Mouse (Mus musculus): ENCODE data around the gene Spata5. TPM values are rescaled to one million over a fixed set of nuclear protein-coding genes. Genes with fewer than 3 reads are reported as not detected.
A peak's percentile ranks its signal among the peaks of the same experiment; 100 is the strongest.

The Spata5 gene
- polyA plus RNA-seq, 1 experiment from 2014 or later: 13.1 TPM

DNA sequence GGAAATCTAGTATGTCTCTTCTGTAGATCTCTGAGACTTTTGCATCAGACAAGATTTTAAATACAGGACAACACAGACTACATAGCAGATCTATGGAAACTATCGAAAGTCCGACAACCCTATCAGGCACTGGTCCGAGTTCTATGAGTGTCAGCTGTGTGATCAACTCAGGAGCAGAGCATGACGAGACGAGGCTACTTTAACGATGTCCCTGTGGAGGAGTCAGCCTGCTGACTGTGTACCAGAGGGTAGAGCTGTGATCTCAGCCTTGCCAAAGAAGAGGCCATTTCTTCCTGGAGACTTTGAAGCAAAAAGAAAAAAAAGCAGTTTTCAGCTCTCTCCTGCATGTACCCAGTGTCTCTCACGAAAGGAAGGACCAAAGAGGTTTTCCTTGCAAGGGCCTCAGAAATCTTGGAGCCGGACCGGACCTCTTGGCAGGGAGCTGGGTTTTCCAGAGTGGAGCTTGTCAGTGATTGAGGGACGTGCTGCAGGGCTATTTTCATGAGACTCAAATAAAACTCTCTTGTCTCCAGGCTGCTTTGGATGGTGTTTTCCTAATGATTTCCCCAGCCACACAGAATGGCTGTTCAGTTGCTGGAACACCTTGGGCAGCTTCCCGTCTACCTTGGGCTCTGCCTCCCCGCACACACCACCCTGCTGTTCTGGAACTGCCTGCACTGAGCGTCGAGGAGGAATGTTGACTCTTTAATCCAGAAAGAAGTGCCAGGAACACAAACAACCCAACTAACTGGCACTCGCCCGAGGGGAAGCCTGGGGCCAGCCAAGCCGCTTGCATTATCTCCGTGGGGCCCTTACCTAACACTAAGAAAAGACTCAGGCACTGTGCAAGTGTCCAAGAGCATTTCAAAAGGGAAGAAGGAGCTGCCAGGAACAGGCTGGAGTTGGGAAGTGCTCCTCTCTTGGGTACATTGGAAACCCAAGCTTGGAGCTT is 39.5 kb upstream of the Spata5 start:
- 44% methylated on average over 18 of the region's 18 CpGs for WGBS
- H3K27me3 ChIP-seq (replicated peaks; ENCODE audit: insufficient read depth, low read length): no peaks in the 10 kb centered on the region
- no peaks in the 10 kb centered on the region for H3K36me3 ChIP-seq (ENCODE audit: insufficient read depth, low read length)
- peak; percentile 62 for DNase-seq (ENCODE audit: low spot score)
- H3K27ac ChIP-seq (ENCODE audit: low read length): peak overlapping the region; percentile 55
- H3K9ac ChIP-seq (replicated peaks; ENCODE audit: low read depth): no peak overlapping the region
- H3K4me3 ChIP-seq (ENCODE audit: low read depth, low read length): no peak overlapping the region
- no peaks in the 10 kb centered on the region for H3K9me3 ChIP-seq (ENCODE audit: low read length)
- TF ChIP-seq EP300 (IDR thresholded peaks at IDR 0.05): peak; percentile 40; the same call in 1 of the 2 replicates
- TF ChIP-seq CTCF (IDR thresholded peaks at IDR 0.05): no peak
- ATAC-seq: peak; percentile 69
- H3K4me2 ChIP-seq (replicated peaks; ENCODE audit: low read depth, low read length): no peak overlapping the region
- H3K4me1 ChIP-seq (ENCODE audit: insufficient read depth, low read depth, low read length): peaks cover 5% of the 10 kb centered on the region; the same call in 1 of the 2 replicates

DNA sequence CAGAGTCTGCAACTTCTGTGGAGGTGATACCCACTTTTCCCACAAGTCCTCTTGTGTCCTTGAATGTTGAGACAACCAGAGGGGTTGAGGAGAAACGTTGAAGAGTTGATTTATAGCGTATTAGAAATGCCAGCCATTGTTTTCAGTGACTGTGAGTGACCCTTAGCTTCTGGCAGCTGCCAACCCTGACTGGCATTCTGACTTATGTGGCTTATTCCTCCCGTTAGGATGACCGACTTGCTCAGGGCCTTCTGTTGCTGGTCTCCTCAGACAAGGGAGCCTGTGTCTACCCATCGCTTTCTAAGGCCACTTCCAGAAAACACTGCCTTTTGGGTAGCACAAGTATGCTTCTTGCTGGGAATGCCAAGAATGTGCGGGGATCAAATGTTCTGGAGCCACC is 38.2 kb upstream of the Spata5 start:
- no peaks in the 10 kb centered on the region for H3K27me3 ChIP-seq (replicated peaks; ENCODE audit: insufficient read depth, low read length)
- H3K36me3 ChIP-seq (ENCODE audit: insufficient read depth, low read length): no peaks in the 10 kb centered on the region
- TF ChIP-seq EP300 (IDR thresholded peaks at IDR 0.05) (no peak), CTCF (IDR thresholded peaks at IDR 0.05) (no peak)
- H3K4me1 ChIP-seq (ENCODE audit: insufficient read depth, low read depth, low read length): peaks cover 5% of the 10 kb centered on the region; the same call in 1 of the 2 replicates
- DNase-seq (ENCODE audit: low spot score) (no peak), ATAC-seq (no peak)
- H3K9ac ChIP-seq (replicated peaks; ENCODE audit: low read depth): no peak overlapping the region
- peak overlapping the region; percentile 14; the same call in 1 of the 2 replicates for H3K27ac ChIP-seq (ENCODE audit: low read length)
- no peaks in the 10 kb centered on the region for H3K9me3 ChIP-seq (ENCODE audit: low read length)
- 43% methylated on average over 6 of the region's 6 CpGs for WGBS
- no peak overlapping the region for H3K4me2 ChIP-seq (replicated peaks; ENCODE audit: low read depth, low read length)
- no peak overlapping the region for H3K4me3 ChIP-seq (ENCODE audit: low read depth, low read length)

DNA sequence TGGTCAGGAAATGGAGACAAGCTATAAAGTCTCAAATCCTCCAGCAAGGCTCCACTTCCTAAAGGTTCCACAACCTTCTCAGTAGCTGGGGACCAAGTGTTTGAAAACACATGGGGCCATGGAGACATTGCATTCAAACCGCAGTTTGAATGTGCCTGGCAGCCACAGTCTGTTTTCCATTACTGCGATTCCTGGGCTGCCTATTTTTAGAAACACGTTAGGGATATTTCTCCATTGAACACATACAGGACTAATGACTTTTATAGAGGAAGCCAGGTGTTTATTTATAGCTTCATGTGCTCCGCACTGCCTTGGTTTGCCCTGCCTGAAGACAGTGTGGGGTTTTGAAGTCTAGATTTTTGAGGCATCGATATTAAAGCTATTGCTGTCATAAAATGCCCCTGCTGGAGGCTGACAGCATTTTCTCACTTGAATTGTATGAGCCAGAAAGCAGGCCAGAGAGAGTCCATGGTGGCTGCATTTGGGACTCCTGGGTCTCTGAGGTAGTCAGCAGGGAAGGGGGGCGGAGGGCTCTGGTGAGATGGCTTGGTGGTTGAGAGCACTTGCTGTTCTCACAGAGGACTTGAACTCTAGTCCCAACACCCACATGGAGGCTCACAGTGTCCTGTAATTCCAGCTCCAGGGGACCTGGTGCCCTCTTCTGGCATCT is 36.5 kb upstream of the Spata5 start:
- TF ChIP-seq EP300 (IDR thresholded peaks at IDR 0.05) (no peak), CTCF (IDR thresholded peaks at IDR 0.05) (no peak)
- ATAC-seq: no peak
- WGBS: 59% methylated on average over 6 of the region's 6 CpGs

DNA sequence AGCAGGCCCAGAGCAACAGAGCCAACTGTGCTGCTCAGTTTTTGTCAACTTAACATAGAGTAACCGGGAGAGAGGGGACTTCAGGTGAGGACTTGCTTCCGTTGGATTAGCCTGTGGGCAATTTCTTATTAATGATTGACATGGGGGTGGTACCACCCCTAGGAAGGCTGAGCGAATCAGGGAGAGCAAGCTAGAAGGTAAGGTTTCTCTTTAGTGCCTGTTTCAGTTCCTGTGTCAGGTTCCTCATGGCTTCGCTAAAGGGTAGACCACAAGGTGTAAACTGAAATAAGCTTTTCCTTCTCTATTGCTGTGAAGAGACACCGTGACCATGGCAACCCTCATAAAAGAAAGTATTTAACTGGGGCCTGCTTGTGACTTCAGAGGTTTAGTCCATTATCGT is 32.4 kb upstream of the Spata5 start:
- H3K4me1 ChIP-seq (ENCODE audit: insufficient read depth, low read depth, low read length): no peaks in the 10 kb centered on the region
- ATAC-seq: no peak
- no peaks in the 10 kb centered on the region for H3K36me3 ChIP-seq (ENCODE audit: insufficient read depth, low read length)
- TF ChIP-seq CTCF (IDR thresholded peaks at IDR 0.05): no peak
- no peak for TF ChIP-seq EP300 (IDR thresholded peaks at IDR 0.05)
- no peak overlapping the region for H3K9ac ChIP-seq (replicated peaks; ENCODE audit: low read depth)
- no peak overlapping the region for H3K27ac ChIP-seq (ENCODE audit: low read length)
- no peak overlapping the region for H3K4me2 ChIP-seq (replicated peaks; ENCODE audit: low read depth, low read length)
- H3K27me3 ChIP-seq (replicated peaks; ENCODE audit: insufficient read depth, low read length): no peaks in the 10 kb centered on the region
- H3K4me3 ChIP-seq (ENCODE audit: low read depth, low read length): no peak overlapping the region
- no peak for DNase-seq (ENCODE audit: low spot score)
- no peaks in the 10 kb centered on the region for H3K9me3 ChIP-seq (ENCODE audit: low read length)
- 87% methylated on average over 6 of the region's 6 CpGs for WGBS

More for the DNA sequence above, 36.5 kb upstream of the Spata5 start:
- no peak for DNase-seq (ENCODE audit: low spot score)
- Histone ChIP-seq H3K27me3 (replicated peaks; ENCODE audit: insufficient read depth, low read length) (no peaks in the 10 kb centered on the region), H3K9me3 (ENCODE audit: low read length) (no peaks in the 10 kb centered on the region), H3K4me2 (replicated peaks; ENCODE audit: low read depth, low read length) (no peak overlapping the region), H3K27ac (ENCODE audit: low read length) (no peak overlapping the region), H3K4me1 (ENCODE audit: insufficient read depth, low read depth, low read length) (peaks cover 5% of the 10 kb centered on the region; the same call in 1 of the 2 replicates), H3K9ac (replicated peaks; ENCODE audit: low read depth) (no peak overlapping the region), H3K4me3 (ENCODE audit: low read depth, low read length) (no peak overlapping the region), H3K36me3 (ENCODE audit: insufficient read depth, low read length) (no peaks in the 10 kb centered on the region)

GRCm38 (mm10) chr3:37396930-37397608 is 22.6 kb upstream of the Spata5 start:
- 90% methylated on average over 5 of the region's 5 CpGs for WGBS

GRCm38 (mm10) chr3:37397646-37398045 is 22.1 kb upstream of the Spata5 start:
- H3K36me3 ChIP-seq (ENCODE audit: insufficient read depth, low read length): no peaks in the 10 kb centered on the region
- 73% methylated on average over 3 of the region's 3 CpGs for WGBS
- H3K4me1 ChIP-seq (ENCODE audit: insufficient read depth, low read depth, low read length): no peaks in the 10 kb centered on the region

More at GRCm38 (mm10) chr3:37396930-37397608, 22.6 kb upstream of the Spata5 start:
- ATAC-seq: no peak
- Histone ChIP-seq H3K4me2 (replicated peaks; ENCODE audit: low read depth, low read length) (no peak overlapping the region), H3K36me3 (ENCODE audit: insufficient read depth, low read length) (no peaks in the 10 kb centered on the region), H3K4me1 (ENCODE audit: insufficient read depth, low read depth, low read length) (no peaks in the 10 kb centered on the region), H3K27ac (ENCODE audit: low read length) (no peak overlapping the region), H3K9me3 (ENCODE audit: low read length) (no peaks in the 10 kb centered on the region), H3K27me3 (replicated peaks; ENCODE audit: insufficient read depth, low read length) (no peaks in the 10 kb centered on the region), H3K4me3 (ENCODE audit: low read depth, low read length) (no peak overlapping the region), H3K9ac (replicated peaks; ENCODE audit: low read depth) (no peak overlapping the region)
- DNase-seq (ENCODE audit: low spot score): no peak
- no peak for TF ChIP-seq EP300 (IDR thresholded peaks at IDR 0.05)
- TF ChIP-seq CTCF (IDR thresholded peaks at IDR 0.05): no peak

More at GRCm38 (mm10) chr3:37397646-37398045, 22.1 kb upstream of the Spata5 start:
- no peak for ATAC-seq
- Histone ChIP-seq H3K4me2 (replicated peaks; ENCODE audit: low read depth, low read length) (no peak overlapping the region), H3K27ac (ENCODE audit: low read length) (peak overlapping the region; percentile 35; the same call in 1 of the 2 replicates), H3K9me3 (ENCODE audit: low read length) (no peaks in the 10 kb centered on the region), H3K27me3 (replicated peaks; ENCODE audit: insufficient read depth, low read length) (no peaks in the 10 kb centered on the region), H3K4me3 (ENCODE audit: low read depth, low read length) (no peak overlapping the region), H3K9ac (replicated peaks; ENCODE audit: low read depth) (no peak overlapping the region)
- DNase-seq (ENCODE audit: low spot score): no peak
- no peak for TF ChIP-seq EP300 (IDR thresholded peaks at IDR 0.05)
- TF ChIP-seq CTCF (IDR thresholded peaks at IDR 0.05): no peak

Data from lung, postnatal 0 days (tissue).